Mouse (Mus musculus) forebrain, embryonic 12.5 days (tissue): ENCODE results near the gene Wdr5. TPM values are rescaled to one million over a fixed set of nuclear protein-coding genes. Genes with fewer than 3 reads are reported as not detected.
"Not testable (repeated sequence)": the region's sequence is repeated elsewhere in the genome, so short reads cannot be mapped to it uniquely, and the experiment has no call there.

Experiments
- ATAC-seq: fragments of 200-750 bp; cut with Nextera tagmentation; 2 replicates; pipeline ENCODE4 v1.8.0; 2017; ENCODE audit warnings: moderate TSS enrichment; ENCODE audit not compliant: low FRiP score
- H3K27ac ChIP-seq: fragments of 300-500 bp; sonication (generic); 2 replicates; pipeline ENCODE4 v1.5.1; 2016; ENCODE audit warnings: mild to moderate bottlenecking
- H3K27me3 ChIP-seq: fragments of 300-500 bp; sonication (generic); 2 replicates; pipeline ENCODE4 v1.6.1; 2016; ENCODE audit warnings: mild to moderate bottlenecking
- H3K36me3 ChIP-seq: fragments of 300-500 bp; sonication (generic); replicated peaks from 2 replicates; pipeline ENCODE4 v1.6.1; 2016; ENCODE audit warnings: mild to moderate bottlenecking
- H3K4me1 ChIP-seq: fragments of 300-500 bp; sonication (generic); 2 replicates; pipeline ENCODE4 v1.6.1; 2016
- H3K4me2 ChIP-seq: fragments of 300-500 bp; sonication (generic); 2 replicates; pipeline ENCODE4 v1.6.1; 2016; ENCODE audit warnings: mild to moderate bottlenecking, moderate library complexity
- H3K4me3 ChIP-seq: fragments of 300-500 bp; sonication (generic); replicated peaks from 2 replicates; pipeline ENCODE4 v1.5.1; 2016; ENCODE audit warnings: mild to moderate bottlenecking
- H3K9ac ChIP-seq: fragments of 300-500 bp; sonication (generic); 2 replicates; pipeline ENCODE4 v1.6.1; 2016; ENCODE audit warnings: mild to moderate bottlenecking
- H3K9me3 ChIP-seq: fragments of 300-500 bp; sonication (generic); 2 replicates; pipeline ENCODE4 v1.6.1; 2016
- WGBS: fragments of 180-500 bp; shearing (Covaris S2); methylation state at CpG from one replicate; pipeline ENCODE4 v1.1.7; 2016; 5-methylcytosine and 5-hydroxymethylcytosine counted together
- polyA plus RNA-seq: library from polyadenylated mRNA; unstranded; fragments of >200 nt; fragmentation: Nextera tagmentation; extraction: Ambion mirVana; gene quantifications from 2 replicates; pipeline ENCODE4 v1.2.1, GENCODE M21; 2016

The Wdr5 gene
- polyA plus RNA-seq, 1 experiment from 2014 or later = 65.3 TPM

DNA sequence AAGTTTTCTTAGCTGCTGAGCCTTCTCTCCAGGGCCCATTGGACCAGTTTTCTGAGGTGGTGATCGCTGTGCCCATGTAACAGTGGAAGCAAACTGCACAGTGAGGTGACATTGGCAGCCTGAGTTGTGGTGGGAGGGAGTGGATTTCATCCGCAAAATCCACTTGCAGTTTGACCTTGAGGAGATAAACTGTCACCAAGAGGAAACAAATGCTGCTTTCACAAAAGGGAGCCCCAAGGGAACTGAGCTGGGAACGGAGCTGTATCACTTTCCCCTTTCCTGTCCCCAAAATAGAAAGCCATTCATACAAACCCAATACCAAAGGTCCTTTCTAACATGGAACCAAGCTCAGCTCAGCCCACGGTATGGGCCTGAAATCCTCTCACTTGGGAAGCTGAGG lies 35.1 kb upstream of the Wdr5 start:
- H3K9ac ChIP-seq = no peak overlapping the region
- peaks cover 9% of the 10 kb centered on the region for H3K4me1 ChIP-seq
- no peaks in the 10 kb centered on the region for H3K27me3 ChIP-seq
- H3K36me3 ChIP-seq = no peaks in the 10 kb centered on the region
- H3K4me3 ChIP-seq = no peak overlapping the region
- WGBS = 79% methylated on average over 4 of the region's 4 CpGs
- no peaks in the 10 kb centered on the region for H3K9me3 ChIP-seq
- H3K27ac ChIP-seq = no peak overlapping the region
- ATAC-seq = no peak
- no peak overlapping the region for H3K4me2 ChIP-seq

DNA sequence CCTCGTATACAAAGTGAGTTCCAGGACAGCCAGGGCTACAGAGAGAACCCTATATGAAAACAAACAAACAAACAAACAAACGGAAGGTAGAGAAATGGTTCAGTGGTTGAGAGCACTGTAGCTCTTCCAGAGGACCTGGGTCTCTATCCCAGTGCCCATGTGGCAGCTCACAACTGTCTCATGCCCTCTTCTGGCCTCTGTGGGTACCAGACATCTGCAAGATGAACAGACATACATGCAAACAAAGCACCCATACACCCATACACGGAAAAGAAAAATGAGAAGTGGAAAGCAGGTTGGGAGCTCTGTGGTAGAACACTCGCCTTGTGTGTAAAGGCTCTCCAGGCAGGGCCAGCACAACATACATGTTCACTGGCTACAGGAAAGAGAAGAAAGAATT lies 34.6 kb upstream of the Wdr5 start:
- Histone ChIP-seq H3K9me3 (no peaks in the 10 kb centered on the region), H3K27ac (no peak overlapping the region), H3K4me2 (no peak overlapping the region), H3K9ac (no peak overlapping the region), H3K4me3 (no peak overlapping the region), H3K4me1 (peaks cover 9% of the 10 kb centered on the region), H3K27me3 (no peaks in the 10 kb centered on the region), H3K36me3 (no peaks in the 10 kb centered on the region)
- ATAC-seq = no peak
- 71% methylated on average over 4 of the region's 4 CpGs for WGBS

DNA sequence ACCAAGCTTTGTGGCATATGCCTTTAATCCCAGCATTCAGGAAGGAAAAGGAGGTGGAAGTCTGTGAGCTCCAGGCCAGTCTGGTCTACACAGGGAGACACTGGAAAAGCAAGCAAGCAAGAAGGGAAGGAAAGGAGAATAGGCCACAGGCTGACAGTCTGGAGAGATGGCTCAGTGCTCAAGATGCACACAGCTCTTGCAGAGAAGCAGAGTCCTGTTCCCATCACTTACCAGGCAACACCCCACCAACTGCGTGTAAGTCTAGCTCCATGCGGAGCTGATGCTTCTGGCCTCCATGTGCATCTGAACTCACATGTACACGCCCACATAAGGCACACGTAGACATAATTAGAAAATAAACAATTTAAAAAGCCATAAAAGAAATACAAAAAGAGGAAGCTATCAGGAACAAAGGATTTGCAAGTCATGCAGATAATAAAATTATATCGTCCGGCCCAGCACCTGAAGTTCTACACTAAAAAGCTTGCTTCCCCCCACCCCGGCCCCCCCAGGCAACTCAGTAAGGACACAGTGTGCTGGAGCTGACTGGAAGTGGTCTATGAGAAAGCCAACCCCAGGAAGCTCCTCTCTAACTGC lies 32.6 kb upstream of the Wdr5 start:
- ATAC-seq = no peak
- Histone ChIP-seq H3K27me3 (no peaks in the 10 kb centered on the region), H3K4me2 (no peak overlapping the region), H3K36me3 (no peaks in the 10 kb centered on the region), H3K4me1 (no peaks in the 10 kb centered on the region), H3K9ac (no peak overlapping the region), H3K9me3 (no peaks in the 10 kb centered on the region), H3K4me3 (no peak overlapping the region), H3K27ac (no peak overlapping the region)
- 83% methylated on average over 7 of the region's 7 CpGs for WGBS

DNA sequence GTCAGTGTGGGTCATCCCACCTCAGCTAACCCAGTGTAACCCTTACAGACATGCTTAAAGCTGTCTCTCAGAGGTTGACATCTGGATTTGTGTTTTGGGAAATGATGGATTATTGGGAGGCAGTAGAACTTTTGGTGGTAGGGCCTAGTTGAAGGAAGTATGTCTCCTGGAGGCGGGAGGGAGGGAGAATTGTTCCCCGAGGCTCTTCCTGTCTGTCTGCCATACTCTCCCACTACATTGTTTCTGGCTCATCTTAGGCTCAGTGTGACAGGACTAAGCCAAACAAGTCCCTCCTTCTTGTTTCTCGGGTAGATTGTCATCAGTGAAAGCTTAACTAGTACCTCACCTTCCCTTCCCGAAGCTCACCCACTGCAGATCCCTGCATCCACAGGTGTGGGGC lies 28.2 kb upstream of the Wdr5 start:
- Histone ChIP-seq H3K4me3 (no peak overlapping the region), H3K4me2 (no peak overlapping the region), H3K27me3 (no peaks in the 10 kb centered on the region), H3K9me3 (no peaks in the 10 kb centered on the region), H3K4me1 (no peaks in the 10 kb centered on the region), H3K27ac (no peak overlapping the region), H3K9ac (no peak overlapping the region), H3K36me3 (no peaks in the 10 kb centered on the region)
- ATAC-seq = no peak
- WGBS = 84% methylated on average over 4 of the region's 4 CpGs

DNA sequence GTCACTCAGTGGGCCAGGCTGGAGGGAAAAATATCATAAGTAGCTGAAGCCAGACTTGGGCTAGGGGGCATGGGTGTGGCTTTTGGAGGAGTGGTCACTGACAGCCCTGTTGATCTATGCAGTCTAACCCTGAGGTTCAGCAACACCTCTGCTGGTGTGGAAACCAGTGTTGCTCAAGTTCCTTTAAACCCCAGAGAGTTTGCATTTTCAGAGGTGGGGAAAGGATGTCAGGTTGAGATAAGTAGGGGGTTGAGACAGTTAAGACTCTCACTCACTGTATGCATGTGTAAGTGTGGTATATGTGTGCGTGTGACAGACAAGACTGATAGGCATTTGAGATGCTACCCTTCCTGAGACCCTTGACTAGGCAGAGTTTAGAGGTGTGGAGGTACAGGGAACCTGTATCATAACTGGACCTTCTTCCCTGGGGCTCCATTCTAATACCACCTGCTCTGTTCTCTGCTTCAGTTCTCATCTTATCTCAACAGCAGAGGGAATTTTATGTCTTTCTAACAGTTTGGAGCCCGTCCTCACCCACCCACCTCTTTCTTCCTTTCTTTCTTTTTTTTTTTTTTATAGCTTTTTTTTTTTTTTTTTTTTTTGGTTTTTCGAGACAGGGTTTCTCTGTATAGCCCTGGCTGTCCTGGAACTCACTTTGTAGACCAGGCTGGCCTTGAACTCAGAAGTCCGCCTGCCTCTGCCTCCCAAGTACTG lies 27.5 kb upstream of the Wdr5 start:
- no peaks in the 10 kb centered on the region for H3K4me1 ChIP-seq
- H3K9me3 ChIP-seq = no peaks in the 10 kb centered on the region
- WGBS = 84% methylated on average over 3 of the region's 4 CpGs
- H3K4me2 ChIP-seq = no peak overlapping the region
- H3K27me3 ChIP-seq = no peaks in the 10 kb centered on the region
- no peak overlapping the region for H3K27ac ChIP-seq
- ATAC-seq = no peak
- H3K4me3 ChIP-seq = no peak overlapping the region
- no peaks in the 10 kb centered on the region for H3K36me3 ChIP-seq
- H3K9ac ChIP-seq = no peak overlapping the region

DNA sequence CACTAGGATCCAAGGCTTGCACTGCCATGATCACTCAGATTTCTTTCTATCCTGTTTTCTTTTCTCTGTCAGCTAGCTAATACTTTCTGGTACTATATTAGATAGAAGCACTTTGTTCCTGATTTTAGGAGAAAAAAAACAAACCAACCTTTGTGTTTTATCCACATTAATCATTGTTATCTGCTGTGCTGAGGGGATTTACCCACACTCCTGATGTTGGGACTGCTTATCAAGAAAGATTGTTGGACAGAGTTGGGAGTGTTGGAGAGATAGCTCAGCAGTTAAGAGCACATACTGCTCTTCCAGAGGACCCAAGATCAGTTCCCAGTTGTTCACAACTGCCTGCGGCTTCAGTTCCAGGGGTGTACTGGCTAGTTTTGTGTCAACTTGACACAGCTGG lies 26.6 kb upstream of the Wdr5 start:
- no peak overlapping the region for H3K27ac ChIP-seq
- H3K4me2 ChIP-seq = no peak overlapping the region
- no peak overlapping the region for H3K9ac ChIP-seq
- ATAC-seq = no peak
- H3K4me1 ChIP-seq = no peaks in the 10 kb centered on the region
- no peaks in the 10 kb centered on the region for H3K9me3 ChIP-seq
- H3K27me3 ChIP-seq = no peaks in the 10 kb centered on the region
- no peaks in the 10 kb centered on the region for H3K36me3 ChIP-seq
- 94% methylated on average over 1 of the region's 1 CpGs for WGBS
- no peak overlapping the region for H3K4me3 ChIP-seq

DNA sequence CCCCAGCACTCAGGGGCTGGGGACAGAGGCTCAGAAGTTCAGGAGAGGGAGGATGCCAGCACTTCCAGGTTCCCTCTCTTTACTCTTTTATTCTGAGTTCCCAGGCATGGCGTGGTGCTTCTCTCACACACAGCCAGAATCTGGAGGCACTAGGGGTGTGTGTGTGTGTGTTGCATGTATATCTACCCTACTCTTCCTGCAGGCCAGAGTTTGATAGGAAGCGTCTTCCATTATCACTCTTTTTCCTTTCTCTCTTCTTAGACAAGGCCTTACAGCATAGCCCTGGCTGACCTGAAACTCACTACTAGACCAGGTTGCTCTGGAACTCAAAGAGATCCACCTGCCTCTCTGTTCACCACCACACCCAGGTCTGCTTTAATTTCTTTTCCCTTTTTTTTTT lies 24.0 kb upstream of the Wdr5 start:
- H3K9me3 ChIP-seq = 0 out of 2 replicates have a peak, but pooled peaks cover 2% of the 10 kb centered on the region
- ATAC-seq = no peak
- H3K9ac ChIP-seq = no peak overlapping the region
- H3K4me3 ChIP-seq = no peak overlapping the region
- H3K4me2 ChIP-seq = no peak overlapping the region
- no peaks in the 10 kb centered on the region for H3K27me3 ChIP-seq
- H3K36me3 ChIP-seq = no peaks in the 10 kb centered on the region
- no peak overlapping the region for H3K27ac ChIP-seq
- 78% methylated on average over 2 of the region's 2 CpGs for whole genome bisulfite sequencing
- H3K4me1 ChIP-seq = peaks cover 3% of the 10 kb centered on the region; the same call in 1 of the 2 replicates

DNA sequence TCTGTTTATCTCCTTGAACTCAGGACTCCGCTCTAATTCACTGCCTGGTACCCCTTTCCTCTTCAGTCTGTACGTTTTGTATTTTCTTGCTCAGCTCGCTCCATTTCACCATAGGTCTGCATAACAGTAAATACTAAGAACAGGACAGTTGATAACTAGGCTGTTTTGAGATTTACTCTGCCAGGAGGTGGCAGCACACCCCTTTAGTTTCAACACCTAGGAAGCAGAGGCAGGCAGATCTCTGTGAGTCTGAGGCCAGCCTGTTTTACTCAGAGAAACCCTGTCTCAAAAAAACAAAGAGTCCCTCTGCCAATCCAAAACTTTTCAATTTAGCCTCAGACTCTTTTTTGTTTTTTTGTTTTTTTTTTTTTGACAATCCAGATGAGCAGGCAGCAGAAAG lies 21.0 kb upstream of the Wdr5 start:
- H3K4me1 ChIP-seq = peaks cover 16% of the 10 kb centered on the region
- no peaks in the 10 kb centered on the region for H3K27me3 ChIP-seq
- H3K9me3 ChIP-seq = 0 out of 2 replicates have a peak, but pooled peaks cover 2% of the 10 kb centered on the region
- ATAC-seq = no peak
- H3K36me3 ChIP-seq = no peaks in the 10 kb centered on the region
- 90% methylated on average over 3 of the region's 3 CpGs for WGBS
- no peak overlapping the region for H3K4me2 ChIP-seq
- no peak overlapping the region for H3K9ac ChIP-seq
- H3K27ac ChIP-seq = no peak overlapping the region
- H3K4me3 ChIP-seq = no peak overlapping the region

DNA sequence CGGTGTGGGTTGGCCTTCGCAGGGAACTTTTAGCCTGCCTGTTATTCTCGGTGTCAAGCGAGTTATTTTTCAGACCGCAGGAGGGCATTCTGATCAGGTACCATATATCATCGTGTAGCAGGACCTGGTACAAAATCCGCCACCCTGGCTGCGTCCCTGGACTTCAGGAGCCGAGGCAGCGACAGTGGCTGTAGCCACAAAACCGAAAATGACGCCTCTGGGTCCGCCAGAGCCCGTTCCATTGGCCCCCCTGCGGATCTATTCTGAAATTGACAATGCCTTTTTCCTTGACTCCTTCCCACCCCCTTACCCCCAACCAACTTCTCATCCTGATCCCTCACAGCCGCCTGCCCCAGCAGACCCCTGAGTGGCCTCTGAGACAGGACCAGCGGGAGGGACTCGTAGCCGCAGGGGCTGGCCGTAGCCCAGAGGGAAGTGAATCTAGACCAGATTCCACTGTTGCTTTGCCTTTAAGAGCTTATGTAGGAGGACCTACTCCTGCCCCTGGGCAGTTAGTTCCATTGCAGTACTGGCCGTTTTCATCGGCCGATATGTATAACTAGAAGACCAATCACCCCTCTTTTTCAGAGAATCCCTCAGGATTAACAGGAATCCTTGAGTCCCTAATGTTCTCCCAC lies 18.4 kb upstream of the Wdr5 start:
- ATAC-seq = no peak
- H3K4me2 ChIP-seq = peak overlapping the region; percentile 58
- peak overlapping the region; percentile 34 for H3K4me3 ChIP-seq
- H3K9me3 ChIP-seq = 0 out of 2 replicates have a peak, but pooled peaks cover 2% of the 10 kb centered on the region
- H3K9ac ChIP-seq = peak overlapping the region; percentile 45; the same call in 1 of the 2 replicates
- no peaks in the 10 kb centered on the region for H3K36me3 ChIP-seq
- WGBS = 31% methylated on average over 23 of the region's 23 CpGs
- H3K27me3 ChIP-seq = no peaks in the 10 kb centered on the region
- peaks cover 16% of the 10 kb centered on the region for H3K4me1 ChIP-seq
- H3K27ac ChIP-seq = no peak overlapping the region

DNA sequence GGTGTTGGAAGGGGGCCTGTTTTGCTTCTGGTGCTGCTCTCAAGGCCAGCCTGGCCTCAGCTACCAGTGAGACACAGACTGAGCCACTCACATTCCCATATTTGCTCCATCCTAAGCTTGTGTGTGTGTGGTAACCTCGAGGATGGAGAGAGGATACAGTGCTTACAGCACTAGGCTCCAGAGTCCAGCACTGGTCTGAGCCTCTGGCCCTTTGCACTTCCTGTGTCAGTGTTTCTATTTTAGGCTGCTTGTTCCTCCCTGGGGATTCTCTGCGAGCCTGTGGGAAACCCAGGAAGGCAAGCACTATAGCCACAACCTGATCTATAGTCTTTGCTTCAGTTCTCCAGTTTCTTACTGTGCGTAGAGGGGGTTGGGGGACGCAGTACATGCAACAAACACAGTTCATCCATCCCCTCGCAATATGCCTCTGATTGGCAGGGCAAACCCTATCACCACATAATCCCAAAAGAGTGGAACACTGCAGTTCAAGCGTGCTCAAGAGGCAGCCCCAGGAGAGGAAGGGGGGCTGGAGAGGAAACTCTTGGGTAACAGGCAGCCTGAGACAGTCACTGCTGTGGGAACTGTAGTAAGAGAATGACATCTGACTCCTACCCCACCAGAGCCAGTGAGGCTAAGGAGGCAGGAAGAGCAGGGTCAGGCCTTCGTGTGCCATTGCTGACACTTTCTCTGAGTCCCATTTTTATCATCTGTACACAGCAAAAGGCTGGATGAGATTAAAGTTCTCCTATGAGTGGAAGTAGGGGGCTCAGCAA lies 10.7 kb upstream of the Wdr5 start:
- no peak overlapping the region for H3K9ac ChIP-seq
- no peaks in the 10 kb centered on the region for H3K36me3 ChIP-seq
- no peaks in the 10 kb centered on the region for H3K9me3 ChIP-seq
- WGBS = 77% methylated on average over 7 of the region's 7 CpGs
- H3K4me2 ChIP-seq = no peak overlapping the region
- no peaks in the 10 kb centered on the region for H3K4me1 ChIP-seq
- no peak overlapping the region for H3K4me3 ChIP-seq
- H3K27me3 ChIP-seq = no peaks in the 10 kb centered on the region
- ATAC-seq = no peak
- H3K27ac ChIP-seq = no peak overlapping the region

DNA sequence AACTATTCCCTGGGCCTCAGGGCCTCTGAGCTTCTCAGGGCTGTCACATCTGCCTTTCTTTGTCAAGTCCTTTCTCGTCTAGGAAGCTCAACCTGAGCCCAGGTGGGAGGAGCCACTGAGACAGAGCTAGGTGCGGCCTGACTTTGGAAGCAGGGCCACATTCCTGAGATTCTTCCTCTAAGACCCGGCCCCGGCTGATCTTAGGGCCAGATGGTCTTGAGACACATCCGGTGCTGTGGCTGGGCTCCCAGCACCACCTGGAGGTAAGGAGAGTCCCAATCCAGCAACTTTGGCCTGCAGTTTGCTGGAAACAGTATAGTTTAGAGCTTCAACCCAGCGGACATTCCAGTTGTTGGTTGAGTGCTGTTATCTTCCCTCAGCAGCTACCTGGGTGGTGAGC lies 9.4 kb upstream of the Wdr5 start:
- Histone ChIP-seq H3K27ac (no peak overlapping the region), H3K27me3 (no peaks in the 10 kb centered on the region)
- no peak for ATAC-seq

DNA sequence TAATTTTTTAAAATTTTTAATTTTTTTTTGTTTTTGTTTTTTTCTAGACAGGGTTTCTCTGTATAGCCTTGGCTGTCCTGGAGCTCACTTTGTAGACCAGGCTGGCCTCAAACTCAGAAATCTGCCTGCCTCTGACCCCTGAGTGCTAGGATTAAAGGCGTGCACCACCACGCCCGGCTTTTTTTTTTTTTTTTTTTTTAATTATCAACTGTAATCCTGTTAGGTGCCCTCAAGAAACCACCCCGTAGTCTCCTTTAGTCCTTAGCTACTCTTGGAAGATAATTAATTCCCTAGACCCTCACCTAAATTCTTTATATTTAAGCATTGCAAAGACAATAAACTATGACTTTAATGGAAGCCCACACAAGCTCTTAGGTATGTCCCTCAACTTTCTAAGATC lies 8.3 kb upstream of the Wdr5 start:
- H3K27ac ChIP-seq, H3K4me3 ChIP-seq, ATAC-seq, H3K9me3 ChIP-seq, H3K36me3 ChIP-seq, H3K4me1 ChIP-seq, H3K9ac ChIP-seq, H3K27me3 ChIP-seq, H3K4me2 ChIP-seq: not testable (repeated sequence)
- WGBS = 81% methylated on average over 2 of the region's 4 CpGs

More for the DNA sequence above, 9.4 kb upstream of the Wdr5 start:
- Histone ChIP-seq H3K9ac (no peak overlapping the region), H3K4me1 (no peaks in the 10 kb centered on the region), H3K4me3 (no peak overlapping the region), H3K4me2 (no peak overlapping the region), H3K9me3 (no peaks in the 10 kb centered on the region), H3K36me3 (no peaks in the 10 kb centered on the region)
- 10% methylated on average over 6 of the region's 6 CpGs for WGBS
